Mouse (Mus musculus): ENCODE results near the gene Pla1a. TPM values are rescaled to one million over a fixed set of nuclear protein-coding genes. Genes with fewer than 3 reads are reported as not detected.
A peak's percentile ranks its signal among the peaks of the same experiment; 100 is the strongest.

Pla1a gene
- total RNA-seq, 2 experiments from 2014 or later = 0.67 to 1.3 TPM

GRCm38 (mm10) chr16:38358256-38358812, 74.6 kb downstream of the Pla1a start:
- intact Hi-C loops (cut with DNase I) = no loop called here
- no peak for DNase-seq (ENCODE audit: extremely low spot score in 1 of 2, low spot score in 2 of 2)

- intact Hi-C loops (cut with DNase I) = no loop called here
- DNase-seq (ENCODE audit: extremely low spot score in 1 of 2, low spot score in 2 of 2) = no peak
Measured at GRCm38 (mm10) chr16:38354185-38354913, 78.6 kb downstream of the Pla1a start.

GRCm38 (mm10) chr16:38353642-38354041, 79.3 kb downstream of the Pla1a start:
- DNase-seq (ENCODE audit: extremely low spot score in 1 of 2, low spot score in 2 of 2) = no peak
- intact Hi-C loops (cut with DNase I) = no loop called here

- intact Hi-C loops (cut with DNase I) = no loop called here
- DNase-seq (ENCODE audit: extremely low spot score in 1 of 2, low spot score in 2 of 2) = no peak
Measured at GRCm38 (mm10) chr16:38352851-38353250, 80.1 kb downstream of the Pla1a start.

GRCm38 (mm10) chr16:38352031-38352430, 80.9 kb downstream of the Pla1a start:
- intact Hi-C loops (cut with DNase I) = no loop called here
- no peak for DNase-seq (ENCODE audit: extremely low spot score in 1 of 2, low spot score in 2 of 2)

GRCm38 (mm10) chr16:38350939-38351338, 82.0 kb downstream of the Pla1a start:
- intact Hi-C loops (cut with DNase I) = no loop called here
- no peak for DNase-seq (ENCODE audit: extremely low spot score in 1 of 2, low spot score in 2 of 2)

- no peak for DNase-seq (ENCODE audit: extremely low spot score in 1 of 2, low spot score in 2 of 2)
- intact Hi-C loops (cut with DNase I) = no loop called here
Measured at GRCm38 (mm10) chr16:38350361-38350855, 82.5 kb downstream of the Pla1a start.

GRCm38 (mm10) chr16:38349881-38350280, 83.1 kb downstream of the Pla1a start:
- intact Hi-C loops (cut with DNase I) = no loop called here
- DNase-seq (ENCODE audit: extremely low spot score in 1 of 2, low spot score in 2 of 2) = no peak

GRCm38 (mm10) chr16:38348217-38348761, 84.7 kb downstream of the Pla1a start:
- no peak for DNase-seq (ENCODE audit: extremely low spot score in 1 of 2, low spot score in 2 of 2)
- intact Hi-C loops (cut with DNase I) = no loop called here

GRCm38 (mm10) chr16:38347588-38347987, 85.4 kb downstream of the Pla1a start:
- no peak for DNase-seq (ENCODE audit: extremely low spot score in 1 of 2, low spot score in 2 of 2)
- intact Hi-C loops (cut with DNase I) = no loop called here

- intact Hi-C loops (cut with DNase I) = no loop called here
- peak; percentile 93 to 94 for DNase-seq (ENCODE audit: extremely low spot score in 1 of 2, low spot score in 2 of 2)
Measured at GRCm38 (mm10) chr16:38346529-38347325, 86.2 kb downstream of the Pla1a start, which contains the start of the genes Cox17 and Gm21987. Gene Cox17, plus strand, starts transcription at chr16:38346991. Gene Gm21987, plus strand, starts transcription at chr16:38347040.

Other genes starting within 250 kb of the Pla1a start
- gene Nr1i2, start 138.3 kb downstream of the Pla1a start, total RNA-seq (2021) = not detected
- 1 to 10 TPM in 1 of 2 experiments, under 1 TPM in 1; 0.88 to 1.1 TPM for gene Maats1, start 91.0 kb downstream of the Pla1a start, total RNA-seq (2021)
- 10 to 100 TPM; 47.3 to 59.1 TPM for gene Cox17, start 86.2 kb downstream of the Pla1a start, total RNA-seq (2021)
- gene Gm21987, start 86.1 kb downstream of the Pla1a start, total RNA-seq (2021) = not detected
- under 1 TPM in 1 of 2 experiments, not detected in 1; 0.53 TPM for gene Popdc2, start 70.9 kb downstream of the Pla1a start, total RNA-seq (2021)
- gene Adprh, start 19.6 kb upstream of the Pla1a start, total RNA-seq (2021) = 10 to 100 TPM; 63.6 to 63.9 TPM
- gene Cd80, start 22.4 kb upstream of the Pla1a start, total RNA-seq (2021) = under 1 TPM; 0.36 to 0.49 TPM
- gene Timmdc1, start 89.5 kb upstream of the Pla1a start, total RNA-seq (2021) = 10 to 100 TPM; 28.5 to 28.8 TPM
- 10 to 100 TPM; 34.2 to 36.7 TPM for gene Poglut1, start 117.1 kb upstream of the Pla1a start, total RNA-seq (2021)
- 10 to 100 TPM; 19.5 to 22.9 TPM for gene Tmem39a, start 125.6 kb upstream of the Pla1a start, total RNA-seq (2021)